Mouse (Mus musculus): ENCODE results near the gene Prkab2.

- TF ChIP-seq CTCF (IDR thresholded peaks at IDR 0.05; ENCODE audit: control insufficient read depth, insufficient read depth, insufficient replicate concordance, low read depth, low read length) (no peak), POLR2A (IDR thresholded peaks at IDR 0.05; ENCODE audit: control insufficient read depth, low read depth, low read length) (no peak)
Measured at GRCm38 (mm10) chr3:97627893-97628292, 30.1 kb upstream of the Prkab2 start.

All from testis, adult 2 months (tissue).